Mouse (Mus musculus) heart, adult 8-10 months (tissue): ENCODE measurements around the gene Lmf1. TPM values are rescaled to one million over a fixed set of nuclear protein-coding genes. Genes with fewer than 3 reads are reported as not detected.

Source experiments
- DNase-seq: peaks from one replicate; pipeline ENCODE4 v3.0.0; 2022; ENCODE audit warnings: low spot score
- total RNA-seq, 4 experiments: library from RNA; stranded (reverse); gene quantifications; 2 replicates each; pipeline ENCODE4 v1.2.4; 2022

Gene Lmf1
- total RNA-seq, 4 experiments from 2014 or later: 30.7 to 34.2 (median 33.8) TPM

DNA sequence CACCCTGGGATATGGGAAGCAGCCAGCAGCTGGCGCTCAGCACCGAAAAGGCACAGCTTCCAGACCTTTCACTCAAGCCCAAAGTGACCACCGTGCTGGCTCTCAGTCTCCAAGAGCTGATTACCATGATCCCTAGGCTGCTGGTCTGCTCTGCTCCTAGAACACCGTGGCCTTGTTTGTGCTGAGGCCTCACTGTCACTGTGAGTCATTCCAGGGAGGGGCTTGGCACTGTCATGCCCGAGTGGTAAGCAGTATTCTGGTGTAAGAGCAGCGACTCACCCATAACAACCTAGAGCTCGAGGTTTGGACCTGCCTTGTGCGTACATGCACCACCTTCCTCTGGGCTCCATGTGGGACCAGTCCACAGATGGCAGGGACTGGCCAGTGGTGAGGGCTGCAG is 63.1 kb downstream of the Lmf1 start:
- peak; percentile 50 for DNase-seq

DNA sequence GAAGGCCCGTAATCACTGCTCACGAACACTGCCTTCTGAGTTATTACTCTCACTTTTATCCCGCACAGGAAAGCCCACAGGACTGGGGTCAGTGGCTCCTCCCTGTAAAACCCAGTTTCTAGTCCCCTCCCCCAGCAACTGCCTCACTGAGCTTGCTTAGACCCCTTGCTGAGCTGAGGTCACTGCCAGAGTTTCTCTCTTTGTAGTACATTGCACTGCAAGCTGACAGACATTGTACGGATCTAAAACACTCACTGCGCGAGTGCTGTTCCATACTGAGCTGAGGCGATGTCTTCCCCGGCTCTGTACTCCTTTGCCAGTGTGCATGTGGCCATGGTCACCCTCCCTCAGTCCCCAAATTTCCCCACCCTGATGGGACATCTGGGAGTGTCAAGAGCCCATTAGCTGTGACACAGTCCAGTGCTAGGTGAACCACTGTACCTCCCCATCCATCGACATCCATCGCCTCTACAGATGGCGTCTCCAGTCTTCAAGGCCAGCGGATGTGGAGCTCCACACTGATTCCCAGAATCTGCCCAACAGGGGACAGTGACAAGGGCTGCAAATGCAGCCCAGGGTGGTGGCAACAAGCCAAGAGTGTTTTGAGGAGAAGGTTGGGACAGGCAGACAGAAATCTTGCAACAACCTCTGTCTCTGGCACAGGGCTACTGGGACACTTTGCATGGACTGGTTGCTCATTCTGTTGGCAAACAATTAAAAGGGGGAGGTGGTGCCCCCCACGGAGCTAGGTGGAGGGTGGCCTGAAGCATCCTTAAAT is 64.8 kb downstream of the Lmf1 start:
- DNase-seq: no peak

DNA sequence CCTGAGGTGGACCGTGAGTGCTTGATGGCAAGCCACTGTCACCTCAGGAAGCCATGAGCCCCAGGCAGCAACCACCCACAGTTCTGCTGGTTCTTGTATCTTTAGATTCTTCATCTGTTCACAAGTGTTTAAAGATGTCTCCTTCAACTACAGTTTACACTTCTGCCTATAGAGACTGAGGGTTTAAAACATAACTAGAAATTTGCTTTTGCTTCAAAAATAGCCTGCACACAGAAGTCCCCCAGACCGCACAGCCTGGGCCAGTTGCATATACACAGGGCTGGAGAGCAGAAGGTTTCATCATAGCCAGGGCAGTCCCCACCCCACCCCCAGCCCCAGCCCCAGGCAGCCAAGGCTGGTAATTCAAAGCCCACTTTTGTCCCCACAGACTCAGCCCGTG is 65.9 kb downstream of the Lmf1 start:
- DNase-seq: no peak

DNA sequence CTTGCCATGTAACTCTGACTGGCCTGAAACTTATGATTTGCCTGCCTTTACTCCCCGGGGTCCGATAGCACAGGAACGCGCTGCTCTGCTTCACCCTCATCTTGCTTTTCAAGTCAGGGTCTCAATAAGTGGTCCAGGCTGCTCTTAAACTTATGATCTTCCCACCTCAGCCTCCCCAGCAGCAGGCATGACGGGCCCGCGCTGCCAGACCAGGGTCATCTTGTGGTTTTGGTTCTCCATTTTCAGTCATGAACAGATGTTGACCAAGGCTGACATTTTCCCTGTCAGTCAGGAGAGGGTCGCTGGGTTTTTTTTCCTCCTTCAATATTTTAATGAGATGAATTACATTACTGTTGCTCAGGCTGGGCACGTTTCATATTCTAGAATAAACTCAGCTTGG is 66.8 kb downstream of the Lmf1 start:
- DNase-seq: no peak

DNA sequence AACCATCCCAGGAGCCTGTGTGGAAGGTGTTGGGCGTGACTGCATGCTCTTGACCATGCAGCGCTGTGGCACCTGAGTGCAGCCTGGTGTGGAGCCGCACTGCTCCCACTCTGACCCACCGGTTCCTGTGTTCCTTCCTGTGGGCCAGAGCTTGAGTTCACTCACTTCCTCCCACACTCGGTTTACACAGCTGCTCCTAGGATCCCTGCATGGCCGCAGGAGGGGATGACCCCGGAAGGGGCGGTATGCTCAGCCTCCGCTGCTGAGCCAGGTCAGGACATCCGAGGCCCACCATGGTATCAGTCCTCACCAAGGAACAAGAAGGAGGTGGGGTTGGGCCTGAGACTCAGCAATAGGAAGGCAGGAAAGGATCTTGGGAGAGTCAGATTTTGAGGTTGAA is 69.0 kb downstream of the Lmf1 start:
- no peak for DNase-seq

DNA sequence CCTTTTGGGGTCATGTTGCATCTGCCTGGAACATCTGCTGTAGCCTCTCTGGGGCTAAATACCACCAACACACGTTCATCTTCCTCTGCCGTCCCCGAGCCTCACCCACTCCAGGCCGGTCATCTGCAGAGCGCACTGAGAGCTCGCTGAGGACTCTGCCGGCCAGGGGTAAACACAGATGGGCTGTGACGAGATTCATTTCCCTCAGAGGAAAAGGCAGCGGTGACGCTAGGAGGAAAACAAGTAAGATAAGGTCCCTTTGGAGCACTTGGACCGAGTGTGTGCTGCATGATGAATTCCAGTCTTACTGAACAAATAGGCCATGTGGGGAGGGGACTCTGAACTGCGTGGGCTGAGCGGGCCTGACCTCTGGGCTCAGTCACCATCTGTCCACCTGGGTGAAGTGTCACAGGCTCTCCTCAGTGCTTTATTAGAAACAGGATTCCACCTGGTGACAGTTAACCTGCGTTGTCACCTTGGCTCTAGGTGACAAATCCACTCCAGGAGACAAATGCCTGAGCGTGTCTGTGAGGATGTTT is 69.9 kb downstream of the Lmf1 start:
- DNase-seq: peak; percentile 15

DNA sequence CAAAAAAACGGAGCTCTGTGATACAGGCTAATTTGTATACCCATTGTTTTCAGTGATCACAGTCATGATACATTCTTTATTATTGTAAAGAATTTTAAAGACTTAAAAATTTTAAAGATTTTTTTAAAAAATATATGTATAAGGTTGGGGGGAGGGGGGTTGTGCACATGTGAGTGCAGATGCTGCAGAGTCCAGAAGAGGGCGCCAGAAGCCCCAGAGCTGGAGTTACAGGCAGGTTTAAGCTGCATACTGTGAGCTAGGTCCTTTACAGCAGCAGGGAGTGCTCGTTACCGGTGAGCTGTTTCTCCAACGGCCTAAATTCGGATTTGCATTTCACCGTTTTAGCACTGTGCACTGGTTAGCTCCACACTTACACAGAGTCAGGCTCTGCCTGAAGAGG is 71.8 kb downstream of the Lmf1 start:
- DNase-seq: no peak

DNA sequence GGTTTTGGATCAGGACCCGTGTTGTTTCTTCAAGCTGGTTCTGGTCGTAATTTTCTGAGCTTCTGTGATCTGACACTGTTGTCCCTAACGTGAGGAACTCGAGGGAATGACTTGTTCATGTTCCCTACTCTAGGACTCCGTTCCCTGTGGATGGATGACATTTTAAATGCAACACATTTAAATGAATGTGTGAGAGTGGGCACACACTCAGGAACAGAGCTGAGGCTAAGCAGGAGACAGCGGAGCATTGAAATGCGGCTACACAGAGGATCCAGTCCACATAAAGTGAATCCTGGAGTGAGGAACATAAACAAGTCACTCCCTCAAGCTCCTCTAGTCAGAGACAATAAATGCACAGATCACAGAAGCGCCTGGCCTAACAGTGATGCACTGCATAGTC is 73.4 kb downstream of the Lmf1 start:
- DNase-seq: no peak

DNA sequence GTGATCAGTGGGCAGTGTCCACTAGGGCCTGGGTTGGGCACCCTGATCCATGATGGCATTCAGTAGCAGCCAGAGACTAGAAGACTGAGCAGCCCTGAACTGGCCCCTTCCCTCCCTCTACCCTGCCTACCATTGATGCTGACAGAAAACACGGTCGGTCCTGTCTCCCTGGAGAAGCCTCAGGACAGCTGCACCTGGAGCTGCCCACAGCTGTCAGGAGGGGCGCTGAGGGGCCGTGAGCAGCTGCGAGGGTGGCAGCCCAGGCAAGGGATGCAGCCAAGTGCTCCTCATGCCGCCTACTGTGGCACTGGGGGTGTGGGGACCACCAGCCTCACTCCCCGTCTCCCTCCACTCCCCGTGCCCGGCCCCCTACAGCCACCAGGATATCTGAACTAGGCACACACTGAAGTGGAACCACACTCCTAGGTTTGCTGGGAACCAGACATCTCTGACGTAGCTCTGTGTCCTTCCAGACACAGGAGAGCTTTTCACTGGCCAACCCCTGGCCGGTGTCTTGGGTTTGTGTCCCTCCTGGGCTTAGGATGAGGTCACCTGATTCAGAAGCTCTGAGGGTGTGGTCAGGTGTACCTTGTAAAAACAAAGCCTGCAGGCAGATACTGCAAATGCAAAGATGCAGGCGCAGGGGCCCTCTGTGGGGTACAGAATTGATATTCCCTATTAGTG is 77.4 kb downstream of the Lmf1 start:
- DNase-seq: no peak

DNA sequence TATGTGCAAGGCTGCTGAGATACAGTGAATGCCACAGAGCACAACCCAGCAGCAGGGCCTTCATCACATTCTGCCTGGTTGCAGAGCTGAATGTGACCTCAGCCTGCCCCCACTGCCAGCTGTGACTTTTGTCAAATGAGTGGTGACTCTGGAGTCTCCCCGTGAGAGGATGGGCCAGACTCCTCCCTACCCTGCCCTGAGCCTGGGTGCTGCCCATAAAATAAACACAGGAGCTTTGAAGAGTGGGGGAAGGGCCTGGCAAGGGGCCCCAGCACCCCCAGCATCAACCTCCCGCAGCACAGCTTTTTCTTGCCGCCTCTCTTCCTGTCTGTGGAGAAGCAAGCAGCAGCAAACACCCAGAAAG is 77.9 kb downstream of the Lmf1 start:
- DNase-seq: no peak

DNA sequence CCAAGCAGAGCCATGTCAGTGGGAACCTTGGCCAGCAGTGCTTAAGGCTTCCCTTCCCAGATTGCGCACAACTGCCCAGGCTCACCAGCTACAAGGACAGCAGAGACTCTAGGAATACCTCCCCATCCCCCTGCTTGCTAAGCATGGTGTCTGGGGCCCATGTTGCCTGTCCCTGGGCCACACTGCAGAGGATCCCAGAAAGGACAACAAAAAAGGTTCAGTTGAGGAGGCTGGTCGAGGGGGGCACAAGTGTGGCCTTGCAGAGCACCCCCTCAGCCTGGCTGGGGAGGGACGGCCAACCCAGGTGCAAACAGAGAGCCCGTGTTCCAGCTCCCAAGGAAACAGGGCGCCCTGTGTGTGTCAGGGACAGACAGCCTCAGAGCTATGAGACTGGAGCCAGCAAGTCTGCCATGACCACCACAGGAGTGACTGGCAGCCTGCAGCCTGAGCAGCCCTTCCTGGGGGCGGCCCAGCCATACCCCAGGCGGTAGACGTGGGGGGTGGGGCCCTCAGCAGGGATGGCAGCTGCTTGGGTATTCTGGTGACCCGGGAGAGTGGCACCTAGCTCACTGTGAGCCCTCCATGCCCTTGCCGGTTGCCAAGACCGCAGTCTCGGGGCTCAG is 84.4 kb downstream of the Lmf1 start:
- no peak for DNase-seq

DNA sequence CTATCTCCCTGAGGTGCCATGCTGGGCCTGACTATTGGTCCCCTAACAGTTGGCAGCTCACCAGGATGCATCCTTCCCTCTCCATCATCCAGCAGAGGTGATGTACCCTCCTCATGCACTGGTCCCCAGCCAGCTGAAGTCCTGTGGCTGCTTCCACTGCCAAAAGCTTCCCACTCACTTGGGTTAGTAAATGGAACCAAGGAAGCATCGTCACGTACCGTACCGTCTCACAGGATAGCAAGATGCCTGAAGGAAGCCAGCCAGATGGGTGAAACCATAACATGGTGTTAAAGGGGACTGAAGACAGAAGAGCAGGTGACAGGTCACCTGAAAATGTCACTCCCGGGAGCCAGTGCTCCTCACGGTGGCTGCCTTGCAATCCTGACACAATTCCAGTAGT is 86.6 kb downstream of the Lmf1 start:
- no peak for DNase-seq

DNA sequence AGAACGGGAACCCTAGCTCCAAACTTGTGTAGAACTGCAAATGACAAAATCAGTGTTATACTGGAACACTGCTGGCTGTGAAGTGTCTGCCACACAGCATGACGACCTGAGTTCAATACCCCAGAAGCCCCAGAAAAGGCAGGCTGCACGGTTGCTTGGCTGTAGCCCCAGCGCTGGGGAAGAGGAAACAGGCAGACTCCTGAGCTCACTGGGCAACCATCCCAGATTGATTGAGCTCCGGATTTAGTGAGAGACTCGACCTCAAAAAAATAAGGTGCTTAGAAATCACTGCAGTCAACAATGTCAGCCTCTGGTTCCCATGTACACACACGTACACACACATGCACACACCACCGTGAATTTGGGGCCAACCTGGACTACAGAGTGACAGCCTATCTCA is 87.0 kb downstream of the Lmf1 start:
- no peak for DNase-seq

DNA sequence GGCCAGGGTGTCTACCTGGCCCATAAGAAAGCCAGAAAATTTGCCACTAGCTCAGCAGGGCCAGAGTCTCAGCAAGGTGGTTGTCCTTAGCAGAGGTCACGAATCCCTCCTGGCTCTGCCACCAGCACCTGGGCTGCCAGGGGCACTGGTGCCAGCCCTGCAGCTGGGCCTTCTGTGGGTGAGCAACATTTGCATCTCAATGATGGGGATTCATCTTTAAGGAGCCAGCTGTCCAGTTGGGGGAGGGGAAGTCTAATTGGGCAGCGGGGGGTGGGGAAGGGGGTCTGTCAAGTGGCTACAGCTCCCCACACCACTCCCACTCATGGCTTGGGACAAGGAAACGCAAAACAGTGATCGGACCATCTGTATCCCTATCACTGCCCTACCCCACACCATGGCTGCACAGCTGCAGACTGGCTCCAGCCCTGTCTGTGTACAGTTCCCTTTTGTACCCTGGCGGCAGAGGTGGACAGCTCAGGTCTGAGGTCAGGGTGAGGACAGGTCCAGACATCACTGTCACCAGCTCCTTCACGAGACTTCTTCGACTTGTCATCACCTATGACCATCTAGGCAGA is 89.7 kb downstream of the Lmf1 start:
- no peak for DNase-seq

DNA sequence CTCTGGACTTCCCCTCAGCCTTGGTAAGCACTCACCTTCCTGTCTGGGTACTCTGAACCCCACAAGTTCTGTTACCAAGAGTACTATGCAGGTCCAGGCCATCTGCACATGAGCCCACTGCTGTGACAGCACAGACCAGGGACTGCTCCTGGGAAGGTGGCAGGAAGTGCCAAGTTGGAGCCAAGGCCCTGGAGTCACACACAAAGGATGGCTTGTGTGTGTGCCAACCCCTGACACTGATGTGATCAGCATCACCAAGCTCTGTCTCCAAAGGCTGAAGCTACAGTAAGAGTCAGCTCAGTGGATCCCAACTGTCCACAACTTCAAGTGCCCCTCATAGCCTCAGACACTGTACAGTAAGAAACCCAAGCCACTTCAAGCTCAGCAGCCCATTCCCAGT is 94.1 kb downstream of the Lmf1 start:
- no peak for DNase-seq

DNA sequence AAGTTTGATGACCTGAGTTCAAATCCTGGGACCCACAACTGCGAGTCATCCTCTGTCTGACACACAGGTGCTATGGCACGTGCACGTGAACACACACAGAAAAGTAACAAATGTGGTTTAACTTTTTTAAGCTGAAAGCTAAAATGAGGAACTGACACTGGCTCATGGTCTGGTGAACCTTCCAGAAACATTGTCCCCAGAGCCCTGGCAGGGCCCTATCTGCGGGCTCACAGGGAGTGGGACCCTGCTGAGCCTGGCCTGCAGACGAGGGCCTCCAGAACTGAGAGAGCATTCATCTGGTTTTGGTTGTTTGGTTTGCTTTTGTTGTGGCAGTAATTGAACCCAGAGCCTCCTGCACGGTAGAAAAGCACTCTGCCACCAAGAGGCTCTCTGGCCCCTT is 99.1 kb downstream of the Lmf1 start:
- DNase-seq: no peak

DNA sequence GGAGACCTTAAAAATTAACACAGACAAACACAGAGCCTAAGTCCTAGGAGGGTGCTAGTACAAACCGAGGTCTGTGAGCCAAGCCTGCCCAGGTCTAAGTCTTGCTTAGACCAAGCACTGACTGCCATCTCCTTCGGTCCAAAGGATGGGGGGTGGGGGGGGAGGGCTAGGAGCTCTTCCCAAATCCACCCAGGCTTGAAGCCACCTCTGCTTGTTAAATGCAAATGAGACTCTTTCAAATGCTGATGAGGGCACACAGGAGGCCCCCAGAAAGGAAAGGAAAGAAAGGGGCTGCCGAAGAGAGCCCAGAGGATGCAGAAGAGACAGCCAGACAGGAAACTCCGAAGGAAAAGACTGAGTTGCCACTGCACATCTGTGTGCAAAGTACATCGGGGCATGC is 100.9 kb downstream of the Lmf1 start:
- DNase-seq: no peak

DNA sequence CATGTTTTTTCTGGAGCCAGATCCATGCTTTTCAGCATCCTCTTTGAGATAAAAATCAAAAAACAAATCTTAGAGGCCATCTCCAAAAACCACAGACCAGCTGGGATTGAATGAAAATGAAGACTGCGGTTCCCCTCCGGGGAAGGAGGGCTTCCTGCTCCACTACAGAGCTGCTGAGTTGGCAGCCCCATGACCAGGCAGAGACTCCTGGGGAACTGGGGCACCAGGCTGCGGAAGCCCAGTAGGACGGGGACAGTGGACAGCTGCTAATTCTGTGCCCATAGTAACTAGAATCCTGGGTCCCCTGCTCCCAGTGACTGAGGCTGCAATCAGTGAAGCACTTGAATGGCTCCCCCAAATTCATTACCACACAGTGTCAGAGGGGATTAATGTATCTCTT is 102.8 kb downstream of the Lmf1 start:
- no peak for DNase-seq

DNA sequence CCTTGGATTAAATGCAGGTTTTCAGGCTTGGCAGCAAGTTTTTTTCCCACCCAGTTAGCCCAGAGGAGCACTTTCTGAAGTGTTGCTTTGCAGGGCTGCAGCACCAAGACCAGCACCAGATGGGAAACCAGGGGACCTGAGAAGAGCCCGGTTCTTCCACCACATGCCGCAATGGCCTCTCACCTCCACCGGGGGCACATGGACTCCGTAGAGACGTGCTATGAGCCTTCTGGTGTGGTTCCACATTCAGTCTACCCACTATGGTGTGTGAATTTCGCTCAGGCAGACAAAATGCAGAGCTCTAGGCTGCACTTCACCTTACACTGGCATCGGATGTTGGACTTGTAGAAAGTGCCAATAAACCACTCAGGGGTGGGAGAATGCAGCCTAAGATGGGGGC is 107.4 kb downstream of the Lmf1 start:
- no peak for DNase-seq

DNA sequence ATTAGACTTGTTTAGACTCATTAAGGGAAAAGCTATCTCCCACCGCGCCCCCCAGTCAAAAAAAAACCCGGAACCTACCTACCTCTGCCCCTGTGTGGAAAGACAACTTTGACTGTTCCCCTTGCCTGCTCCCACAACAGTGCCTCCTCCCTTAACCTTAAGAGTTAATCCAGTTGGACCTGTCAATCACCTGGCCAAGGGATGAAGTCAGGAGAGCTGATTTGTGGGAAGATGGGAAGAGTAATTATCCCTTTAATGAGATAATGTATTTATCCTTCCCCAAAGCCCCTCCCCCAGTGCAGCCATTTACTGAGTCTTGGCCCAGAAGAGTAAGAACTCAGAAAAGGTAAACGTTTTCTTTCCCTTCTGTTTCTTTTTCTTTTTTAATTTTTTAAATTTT is 110.0 kb downstream of the Lmf1 start:
- no peak for DNase-seq

DNA sequence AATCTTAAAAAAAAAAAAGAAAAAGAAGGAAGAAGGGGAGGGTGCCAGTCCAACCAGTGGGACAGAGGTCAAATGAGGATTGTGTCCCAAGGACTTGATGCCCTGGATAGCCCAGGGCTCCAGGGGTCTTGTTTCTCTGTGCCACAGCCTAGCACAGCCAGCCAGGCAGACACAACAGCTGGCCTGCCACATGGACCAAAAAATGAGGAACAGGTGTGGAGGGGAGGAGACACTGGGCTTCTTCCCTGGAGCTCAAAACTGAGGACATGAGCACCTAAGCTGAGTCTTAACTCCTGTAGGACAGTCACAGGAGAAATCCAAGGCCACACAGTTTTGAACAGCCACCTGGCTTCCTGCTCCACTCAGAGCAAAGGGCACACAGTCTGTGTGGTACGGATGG is 117.4 kb downstream of the Lmf1 start:
- no peak for DNase-seq

DNA sequence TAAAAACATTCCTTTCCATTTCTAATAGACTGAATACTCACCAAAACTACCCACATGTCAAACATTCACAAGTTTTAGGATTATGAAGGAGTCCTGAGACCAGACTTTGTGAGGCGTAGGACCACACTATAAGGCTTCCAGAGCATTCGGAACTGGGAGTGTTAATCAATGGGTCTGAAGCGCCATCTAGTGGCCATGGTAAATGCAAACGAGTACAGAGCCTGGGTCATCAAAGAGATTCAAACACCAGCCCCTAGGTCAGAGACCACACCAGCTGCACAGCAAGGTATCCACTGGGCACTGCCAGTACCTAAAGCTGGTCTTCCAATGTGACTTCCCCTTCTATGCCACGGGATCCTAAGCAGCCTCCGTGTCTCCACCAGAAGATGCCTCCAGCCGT is 119.6 kb downstream of the Lmf1 start:
- peak; percentile 64 for DNase-seq
